Mouse (Mus musculus) liver, postnatal 0 days (tissue): ENCODE results near the gene Gtf2f1.

Experiments
- CTCF ChIP-seq: sonication (generic); IDR thresholded peaks from 2 replicates; pipeline ENCODE4 v1.5.1; 2016; ENCODE audit warnings: antibody characterized with exemption, low read depth
- EP300 ChIP-seq: IDR thresholded peaks from 2 replicates; pipeline ENCODE4 v1.6.1; 2016; ENCODE audit warnings: antibody characterized with exemption, low read depth, mild to moderate bottlenecking

DNA sequence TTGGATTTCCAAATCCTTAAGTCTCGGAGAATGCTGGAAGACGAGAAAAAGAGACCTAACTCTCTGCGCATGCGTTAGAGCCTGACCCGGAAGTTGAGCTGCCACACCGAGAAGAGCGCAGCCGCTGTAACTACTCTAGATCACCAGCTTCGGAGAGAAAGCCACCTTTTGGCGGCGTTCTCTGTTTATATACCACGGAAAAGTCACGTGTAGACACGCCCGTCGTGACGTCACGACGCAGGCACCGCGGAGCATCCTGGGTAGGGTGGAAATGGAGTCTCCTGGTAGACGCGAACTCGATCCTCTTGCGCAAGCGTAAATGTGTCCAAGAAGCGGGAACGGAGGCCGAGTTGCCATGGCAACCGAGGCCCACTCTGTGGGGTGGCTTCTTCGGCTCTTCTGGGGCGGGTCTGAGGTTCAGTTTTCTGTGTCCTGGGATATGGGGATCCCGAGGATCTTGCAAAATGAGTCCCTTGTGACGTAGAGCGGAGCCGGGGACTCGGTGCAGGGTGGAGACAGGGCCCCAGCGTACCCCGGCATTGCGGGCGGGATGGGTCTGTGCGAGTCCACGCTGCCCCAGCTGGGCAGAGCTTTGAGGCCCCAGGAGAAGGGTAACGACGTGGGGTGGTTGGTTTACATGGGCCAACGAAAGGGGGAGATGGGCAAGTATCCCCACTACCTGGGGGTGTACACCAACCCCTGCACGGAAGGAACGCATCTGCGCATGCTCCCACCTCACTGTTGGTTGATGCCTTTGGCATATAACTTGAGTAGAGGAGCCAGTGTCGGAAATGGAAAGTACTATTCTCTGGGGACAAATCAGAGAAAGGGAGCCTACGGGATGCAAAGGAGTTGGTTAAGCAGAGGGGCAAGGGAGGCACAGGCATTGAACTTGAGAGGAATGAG is at the start of gene Gtf2f1, which contains the start of gene Gm17949:
- TF ChIP-seq CTCF, result peak; percentile 42
- TF ChIP-seq EP300, result peak; percentile 69; the same call in 1 of the 2 replicates
